Mouse (Mus musculus) limb, embryonic 15.5 days (tissue): ENCODE data around the gene Apod. TPM values are rescaled to one million over a fixed set of nuclear protein-coding genes. Genes with fewer than 3 reads are reported as not detected.
A peak's percentile ranks its signal among the peaks of the same experiment; 100 is the strongest.

ENCODE experiments used
- ATAC-seq: fragments of 200-750 bp; cut with Nextera tagmentation; 2 replicates; pipeline ENCODE4 v1.8.0; 2017; ENCODE audit warnings: low read depth, moderate TSS enrichment; ENCODE audit not compliant: insufficient number of reproducible peaks, low FRiP score, low TSS enrichment
- H3K27ac ChIP-seq: fragments of 300-500 bp; sonication (generic); 2 replicates; pipeline ENCODE4 v1.5.1; 2015; ENCODE audit warnings: moderate library complexity, mild to moderate bottlenecking, inconsistent platforms
- H3K27me3 ChIP-seq: fragments of 300-500 bp; sonication (generic); 2 replicates; pipeline ENCODE4 v1.6.1; 2015; ENCODE audit warnings: inconsistent platforms
- H3K36me3 ChIP-seq: fragments of 300-500 bp; sonication (generic); 2 replicates; pipeline ENCODE4 v1.6.1; 2015; ENCODE audit warnings: inconsistent platforms
- H3K4me1 ChIP-seq: fragments of 300-500 bp; sonication (generic); 2 replicates; pipeline ENCODE4 v1.6.1; 2015; ENCODE audit warnings: inconsistent platforms
- H3K4me2 ChIP-seq: fragments of 300-500 bp; sonication (generic); 2 replicates; pipeline ENCODE4 v1.6.1; 2015; ENCODE audit warnings: mild to moderate bottlenecking, inconsistent platforms
- H3K4me3 ChIP-seq: fragments of 300-500 bp; sonication (generic); 2 replicates; pipeline ENCODE4 v1.5.1; 2015; ENCODE audit warnings: mild to moderate bottlenecking, inconsistent platforms
- H3K9ac ChIP-seq: fragments of 300-500 bp; sonication (generic); 2 replicates; pipeline ENCODE4 v1.6.1; 2015; ENCODE audit warnings: inconsistent platforms
- H3K9me3 ChIP-seq: fragments of 300-500 bp; sonication (generic); 2 replicates; pipeline ENCODE4 v1.6.1; 2016; ENCODE audit warnings: inconsistent platforms
- WGBS: fragments of 180-500 bp; shearing (Covaris S2); methylation state at CpG from one replicate; pipeline ENCODE4 v1.1.7; 2015; 5-methylcytosine and 5-hydroxymethylcytosine counted together
- polyA plus RNA-seq: library from polyadenylated mRNA; unstranded; fragments of >200 nt; fragmentation: Nextera tagmentation; extraction: Ambion mirVana; gene quantifications from 2 replicates; pipeline ENCODE4 v1.2.1, GENCODE M21; 2015

Gene Apod
- polyA plus RNA-seq, 1 experiment from 2014 or later: 97.6 TPM

- WGBS: 43% methylated on average over 7 of the region's 7 CpGs
- Histone ChIP-seq H3K27me3 (no peaks in the 10 kb centered on the region), H3K4me1 (peaks cover 42% of the 10 kb centered on the region), H3K9ac (no peak overlapping the region), H3K4me3 (no peak overlapping the region), H3K9me3 (no peaks in the 10 kb centered on the region), H3K36me3 (no peaks in the 10 kb centered on the region), H3K4me2 (peak overlapping the region; percentile 19), H3K27ac (peak overlapping the region; percentile 88)
- ATAC-seq: no peak
Observed at GRCm38 (mm10) chr16:31276962-31277361, 37.6 kb downstream of the Apod start.

DNA sequence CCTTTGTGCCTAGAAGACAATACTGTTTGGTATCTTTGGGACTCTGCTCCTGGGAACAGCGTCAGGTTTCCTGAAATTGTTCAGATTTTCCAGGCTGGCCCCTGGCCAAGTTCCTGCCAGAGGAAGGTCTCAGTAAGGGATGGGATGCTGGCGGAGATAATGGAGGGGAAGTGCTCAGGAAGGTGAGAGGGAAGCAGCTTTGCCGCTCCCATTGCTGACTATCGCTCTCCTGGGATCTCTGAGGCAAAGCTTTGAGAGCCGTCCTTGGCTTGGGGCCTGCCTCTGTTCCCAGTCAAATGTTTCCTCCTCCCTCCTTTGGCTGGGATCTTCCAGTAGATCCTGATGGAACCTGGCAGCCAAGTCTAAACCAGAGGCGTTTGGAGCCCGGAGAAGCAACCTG lies 38.1 kb downstream of the Apod start:
- peak overlapping the region; percentile 88 for H3K27ac ChIP-seq
- WGBS: 55% methylated on average over 7 of the region's 7 CpGs

DNA sequence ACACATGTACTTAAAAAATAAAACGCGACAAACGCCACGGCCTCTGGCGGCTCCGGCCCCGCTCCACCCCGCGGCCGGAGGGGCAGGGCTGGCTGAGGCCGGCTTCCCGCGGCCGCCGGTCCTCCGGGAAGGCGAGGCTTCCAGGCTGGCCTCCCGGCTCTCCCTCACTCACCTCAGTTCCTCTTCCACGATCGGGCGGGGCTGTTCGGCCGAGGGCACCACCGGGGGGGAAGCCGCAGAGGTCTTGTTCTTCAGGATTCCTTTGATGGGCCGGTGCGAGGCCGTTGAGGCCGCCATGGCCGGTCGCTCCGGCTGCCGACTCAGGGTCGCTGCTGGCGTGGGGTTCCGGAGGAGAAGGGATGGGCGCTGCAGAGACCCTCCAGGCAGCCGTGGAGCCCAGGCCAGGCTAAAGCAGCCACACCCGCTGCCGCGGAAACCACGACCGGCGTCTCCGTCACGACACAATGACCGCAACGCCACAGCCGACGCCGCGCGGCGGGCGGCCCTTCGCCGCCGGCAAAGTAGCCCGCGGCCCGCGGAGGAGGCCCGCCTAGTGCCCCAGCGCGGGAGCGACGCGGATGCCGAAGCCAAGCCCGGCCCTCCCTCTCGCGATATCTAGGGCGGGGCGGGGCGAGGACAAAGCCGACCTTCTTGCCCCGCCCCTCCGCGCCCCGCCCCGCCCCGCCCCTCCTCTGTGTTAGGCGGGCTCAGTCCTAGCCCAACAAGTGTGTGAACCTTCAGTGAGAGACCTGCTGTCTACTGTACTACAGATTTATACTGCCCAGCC lies 39.7 kb downstream of the Apod start, which contains the start of gene Ppp1r2:
Gene Ppp1r2 (minus strand): TSS at position 604 of the 787 bp plus-strand sequence.
- Histone ChIP-seq H3K9ac (peak within 1 kb of the TSS; percentile 93), H3K4me1 (peaks cover 45% of the 10 kb centered on the region), H3K27me3 (no peaks in the 10 kb centered on the region), H3K9me3 (no peaks in the 10 kb centered on the region), H3K36me3 (no peaks in the 10 kb centered on the region), H3K4me3 (peak within 1 kb of the TSS; percentile 92), H3K4me2 (peak within 1 kb of the TSS; percentile 51), H3K27ac (peak within 1 kb of the TSS; percentile 89)
- ATAC-seq: peak; percentile 93
- under 1% methylated on average over 80 of the region's 83 CpGs for WGBS

More for the DNA sequence above, 38.1 kb downstream of the Apod start:
- Histone ChIP-seq H3K9me3 (no peaks in the 10 kb centered on the region), H3K27me3 (no peaks in the 10 kb centered on the region), H3K36me3 (no peaks in the 10 kb centered on the region), H3K4me1 (peaks cover 44% of the 10 kb centered on the region), H3K9ac (no peak overlapping the region), H3K4me3 (no peak overlapping the region), H3K4me2 (peak overlapping the region; percentile 19)
- no peak for ATAC-seq

DNA sequence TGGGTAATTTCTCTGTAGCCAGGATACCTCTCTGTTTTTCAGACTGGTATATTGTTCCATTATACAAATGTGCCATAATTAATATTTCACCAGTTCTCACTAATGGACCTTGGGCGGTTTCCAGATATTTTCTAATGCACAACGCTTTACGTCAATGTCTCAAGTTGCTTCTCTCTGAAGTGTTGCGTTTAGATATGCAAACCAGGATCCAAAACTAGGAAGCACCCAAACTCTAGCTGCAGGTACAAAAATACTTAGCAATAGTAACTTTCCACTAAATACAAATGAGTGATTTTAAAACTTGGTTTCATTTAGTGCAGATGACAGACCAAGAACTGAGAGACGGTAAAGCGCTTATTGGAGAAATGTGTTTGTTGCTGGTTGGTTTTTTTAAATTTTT lies 40.5 kb downstream of the Apod start:
- H3K36me3 ChIP-seq: no peaks in the 10 kb centered on the region
- no peak for ATAC-seq
- peak overlapping the region; percentile 89 for H3K27ac ChIP-seq
- peak overlapping the region; percentile 92 for H3K4me3 ChIP-seq
- H3K27me3 ChIP-seq: no peaks in the 10 kb centered on the region
- peak overlapping the region; percentile 51 for H3K4me2 ChIP-seq
- no peaks in the 10 kb centered on the region for H3K9me3 ChIP-seq
- H3K4me1 ChIP-seq: peaks cover 45% of the 10 kb centered on the region
- peak overlapping the region; percentile 93 for H3K9ac ChIP-seq
- WGBS: 3% methylated on average over 6 of the region's 6 CpGs

DNA sequence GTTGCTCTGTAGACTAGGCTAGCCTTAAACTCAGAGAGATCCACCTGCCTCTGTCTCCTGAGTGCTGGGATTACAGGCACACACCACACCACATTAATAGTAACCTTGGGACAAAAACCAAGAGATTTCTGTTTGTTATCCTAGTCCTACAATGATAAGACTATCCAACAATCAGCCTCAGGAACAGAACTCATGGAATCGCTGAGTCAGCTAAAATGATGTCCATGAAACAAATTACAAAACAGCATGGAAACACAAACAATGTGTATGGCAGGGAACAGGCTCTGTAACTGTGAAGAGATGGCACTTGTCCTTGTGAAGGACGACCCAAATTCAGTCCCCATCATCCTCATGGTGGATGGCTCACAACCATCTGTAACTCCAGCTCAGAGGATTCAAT lies 47.9 kb downstream of the Apod start:
- peaks cover 20% of the 10 kb centered on the region for H3K36me3 ChIP-seq
- no peak overlapping the region for H3K4me2 ChIP-seq
- H3K4me1 ChIP-seq: peaks cover 3% of the 10 kb centered on the region; the same call in 1 of the 2 replicates
- H3K9me3 ChIP-seq: no peaks in the 10 kb centered on the region
- H3K9ac ChIP-seq: no peak overlapping the region
- WGBS: 95% methylated on average over 2 of the region's 2 CpGs
- H3K27me3 ChIP-seq: no peaks in the 10 kb centered on the region
- no peak for ATAC-seq
- no peak overlapping the region for H3K4me3 ChIP-seq
- no peak overlapping the region for H3K27ac ChIP-seq

- Histone ChIP-seq H3K27me3 (no peaks in the 10 kb centered on the region), H3K4me1 (no peaks in the 10 kb centered on the region), H3K4me2 (no peak overlapping the region), H3K36me3 (peaks cover 57% of the 10 kb centered on the region), H3K4me3 (no peak overlapping the region), H3K9ac (no peak overlapping the region), H3K27ac (peak overlapping the region; percentile 35; the same call in 1 of the 2 replicates), H3K9me3 (no peaks in the 10 kb centered on the region)
- WGBS: 89% methylated on average over 2 of the region's 2 CpGs
- ATAC-seq: no peak
Observed at GRCm38 (mm10) chr16:31256151-31256550, 58.5 kb downstream of the Apod start.

GRCm38 (mm10) chr16:31255685-31256084 lies 58.9 kb downstream of the Apod start:
- 79% methylated on average over 3 of the region's 3 CpGs for WGBS
- no peak for ATAC-seq
- Histone ChIP-seq H3K36me3 (peaks cover 54% of the 10 kb centered on the region), H3K9ac (no peak overlapping the region), H3K4me3 (no peak overlapping the region), H3K27me3 (no peaks in the 10 kb centered on the region), H3K4me1 (no peaks in the 10 kb centered on the region), H3K27ac (peak overlapping the region; percentile 35; the same call in 1 of the 2 replicates), H3K9me3 (no peaks in the 10 kb centered on the region), H3K4me2 (no peak overlapping the region)

- WGBS: 80% methylated on average over 3 of the region's 3 CpGs
Observed at GRCm38 (mm10) chr16:31249401-31249800, 65.2 kb downstream of the Apod start.

GRCm38 (mm10) chr16:31248717-31249116 lies 65.9 kb downstream of the Apod start:
- ATAC-seq: no peak
- Histone ChIP-seq H3K4me3 (no peak overlapping the region), H3K36me3 (peaks cover 15% of the 10 kb centered on the region), H3K27ac (no peak overlapping the region), H3K9me3 (no peaks in the 10 kb centered on the region), H3K9ac (no peak overlapping the region), H3K4me2 (no peak overlapping the region), H3K4me1 (no peaks in the 10 kb centered on the region), H3K27me3 (no peaks in the 10 kb centered on the region)
- 90% methylated on average over 13 of the region's 13 CpGs for WGBS

More at GRCm38 (mm10) chr16:31249401-31249800, 65.2 kb downstream of the Apod start:
- H3K4me3 ChIP-seq: no peak overlapping the region
- H3K36me3 ChIP-seq: peaks cover 15% of the 10 kb centered on the region
- no peaks in the 10 kb centered on the region for H3K4me1 ChIP-seq
- H3K27me3 ChIP-seq: no peaks in the 10 kb centered on the region
- H3K9me3 ChIP-seq: no peaks in the 10 kb centered on the region
- ATAC-seq: no peak
- H3K27ac ChIP-seq: no peak overlapping the region
- H3K9ac ChIP-seq: no peak overlapping the region
- H3K4me2 ChIP-seq: no peak overlapping the region

DNA sequence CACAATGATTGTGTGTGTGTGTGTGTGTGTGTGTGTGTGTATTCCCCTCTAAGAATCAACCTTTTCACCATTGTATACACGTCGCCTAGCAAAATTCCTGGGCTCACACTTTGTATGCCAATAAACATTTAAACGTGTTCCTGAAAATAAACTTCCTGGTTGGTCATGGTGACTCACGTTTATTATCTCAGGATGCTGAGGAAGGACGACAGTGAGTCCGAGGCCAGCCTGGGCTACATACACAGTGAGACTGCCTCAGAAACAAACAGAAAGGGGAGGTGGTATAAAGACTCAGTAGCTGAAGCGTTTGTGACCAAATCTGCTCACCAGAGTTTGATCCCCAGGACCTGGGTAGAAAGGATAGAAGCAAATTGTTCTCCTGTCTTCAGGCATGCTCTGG lies 67.2 kb downstream of the Apod start:
- no peak for ATAC-seq
- Histone ChIP-seq H3K4me2 (no peak overlapping the region), H3K27me3 (no peaks in the 10 kb centered on the region), H3K27ac (no peak overlapping the region), H3K9me3 (no peaks in the 10 kb centered on the region), H3K4me3 (no peak overlapping the region), H3K36me3 (peaks cover 9% of the 10 kb centered on the region), H3K9ac (no peak overlapping the region), H3K4me1 (no peaks in the 10 kb centered on the region)
- 67% methylated on average over 7 of the region's 7 CpGs for WGBS
